Mouse (Mus musculus) cerebellum, adult (tissue): ENCODE data around the gene Vmn1r224.

Source experiments
- ATAC-seq: cut with Nextera tagmentation; 2 replicates; pipeline ENCODE4 v1.9.2; 2017; ENCODE audit warnings: mild to moderate bottlenecking, moderate library complexity, mixed read lengths; ENCODE audit not compliant: insufficient number of reproducible peaks, low FRiP score, low TSS enrichment

Gene Vmn1r224

GRCm38 (mm10) chr17:20413846-20414245 lies at the start of gene Vmn1r224:
Vmn1r224 (plus strand) TSS chr17:20414146.
- ATAC-seq: no peak

DNA sequence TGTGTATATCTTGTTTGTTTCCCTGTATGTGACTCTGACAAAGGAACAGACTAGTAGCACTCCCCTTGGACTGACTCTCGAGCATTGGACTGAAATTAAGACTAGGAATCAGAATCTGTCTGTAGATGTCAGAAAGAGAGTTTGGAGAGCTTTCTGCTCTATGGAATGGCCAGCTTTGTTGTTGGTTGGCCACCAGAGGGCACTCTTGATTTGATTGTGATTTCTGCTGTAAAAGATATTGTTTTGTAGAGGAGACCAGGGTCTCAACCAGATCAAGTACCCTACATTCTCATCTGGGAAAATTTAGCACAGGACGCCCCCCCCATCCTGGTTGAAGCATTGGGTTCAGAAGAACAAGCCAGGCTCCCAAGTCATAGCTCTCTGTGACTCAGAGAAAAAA lies 14.8 kb upstream of the Vmn1r224 start:
- no peak for ATAC-seq

DNA sequence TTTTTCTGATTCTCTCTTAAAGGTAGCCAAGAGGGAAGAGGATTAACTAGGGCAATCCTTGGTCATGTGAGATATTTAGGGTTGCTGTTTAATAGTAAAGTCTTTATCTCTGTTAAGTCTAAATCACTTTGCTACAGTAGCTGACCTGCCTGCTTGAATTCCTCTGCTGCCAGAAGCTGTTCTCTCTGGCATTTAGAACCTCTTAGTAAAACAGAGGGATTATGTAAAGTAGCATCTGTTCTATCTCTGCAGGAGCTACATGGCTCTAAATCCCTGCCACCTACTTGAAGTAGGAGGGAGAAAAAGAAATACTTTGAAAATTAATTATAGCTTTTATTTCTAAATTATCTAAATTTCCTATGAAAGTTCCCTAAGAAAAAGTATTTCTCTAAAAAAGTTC lies 25.3 kb downstream of the Vmn1r224 start:
- ATAC-seq: no peak

- ATAC-seq: no peak
These were observed 59.4 kb downstream of the Vmn1r224 start for GRCm38 (mm10) chr17:20473311-20473710.
